Mouse (Mus musculus): Measurements from ENCODE around the gene Ncbp2. TPM values are rescaled to one million over a fixed set of nuclear protein-coding genes. Genes with fewer than 3 reads are reported as not detected.

The Ncbp2 gene
- polyA plus RNA-seq (2017; shearing (Covaris generic)), result 57.3 TPM

DNA sequence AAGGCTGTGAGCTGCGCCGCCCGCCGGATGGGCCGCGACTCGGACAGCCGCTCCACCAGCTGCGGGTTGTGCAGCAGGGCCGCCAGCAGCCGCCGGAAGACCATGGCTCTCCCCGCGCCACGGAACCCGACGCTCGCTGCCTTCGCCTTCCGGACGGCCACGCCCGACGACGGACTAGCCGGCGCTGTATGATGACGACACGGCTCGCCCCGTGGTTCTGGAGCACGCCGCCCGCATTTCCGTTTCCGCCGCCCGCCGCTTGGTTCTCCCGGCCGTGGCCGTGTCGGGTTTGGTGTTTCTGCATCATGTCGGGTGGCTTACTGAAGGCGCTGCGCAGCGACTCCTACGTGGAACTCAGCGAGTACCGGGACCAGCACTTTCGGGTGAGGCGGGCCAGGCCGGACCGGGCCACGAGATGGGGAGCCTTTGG lies at the start of gene Ncbp2, which contains the start of gene 0610012G03Rik:
Gene Ncbp2 (plus strand): TSS at position 169 of the 430 bp plus-strand sequence.
Gene 0610012G03Rik (minus strand): TSS at position 150 of the 430 bp plus-strand sequence.

DNA sequence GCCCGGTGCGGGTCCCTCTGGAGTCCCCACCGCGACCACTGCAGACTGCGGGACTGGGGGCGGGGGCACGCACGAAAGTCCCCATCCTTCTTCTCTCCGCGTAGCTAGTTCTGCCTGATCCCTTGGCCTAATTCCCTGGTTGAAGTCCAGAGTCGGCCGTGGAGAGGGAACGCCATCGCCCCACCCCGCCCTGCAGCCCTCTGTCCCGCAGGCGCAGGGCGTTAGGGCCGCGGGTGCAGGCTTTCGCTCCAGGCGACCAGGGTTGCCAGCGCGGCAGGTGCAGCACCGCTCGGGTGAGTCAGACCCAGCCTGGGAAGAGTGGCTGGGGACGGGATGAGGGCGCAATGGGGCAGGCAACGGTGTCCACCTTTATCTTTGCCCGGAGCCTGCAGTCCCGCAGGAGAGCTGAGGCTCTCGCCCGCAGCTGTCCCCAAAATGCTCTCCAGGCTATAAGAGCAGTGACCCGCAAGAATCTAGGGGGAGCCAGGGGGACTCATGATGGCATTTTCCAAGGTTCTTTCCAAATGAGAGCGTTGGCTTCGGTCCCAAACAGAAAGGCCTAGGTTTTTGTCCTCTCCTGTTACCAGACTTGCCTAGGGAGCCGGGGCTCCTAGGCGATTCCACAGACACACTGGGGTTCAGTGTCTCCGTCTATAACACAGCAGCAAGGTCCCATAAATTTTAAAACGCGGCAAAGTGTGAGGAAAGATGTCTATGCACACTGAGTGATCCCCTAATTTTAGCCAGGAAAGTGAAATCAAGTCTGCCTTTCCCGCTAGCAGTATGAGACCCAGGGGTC lies 14.4 kb upstream of the Ncbp2 start, which contains the start of gene Pigz:
Gene Pigz (plus strand): TSS at position 101 of the 799 bp plus-strand sequence.

DNA sequence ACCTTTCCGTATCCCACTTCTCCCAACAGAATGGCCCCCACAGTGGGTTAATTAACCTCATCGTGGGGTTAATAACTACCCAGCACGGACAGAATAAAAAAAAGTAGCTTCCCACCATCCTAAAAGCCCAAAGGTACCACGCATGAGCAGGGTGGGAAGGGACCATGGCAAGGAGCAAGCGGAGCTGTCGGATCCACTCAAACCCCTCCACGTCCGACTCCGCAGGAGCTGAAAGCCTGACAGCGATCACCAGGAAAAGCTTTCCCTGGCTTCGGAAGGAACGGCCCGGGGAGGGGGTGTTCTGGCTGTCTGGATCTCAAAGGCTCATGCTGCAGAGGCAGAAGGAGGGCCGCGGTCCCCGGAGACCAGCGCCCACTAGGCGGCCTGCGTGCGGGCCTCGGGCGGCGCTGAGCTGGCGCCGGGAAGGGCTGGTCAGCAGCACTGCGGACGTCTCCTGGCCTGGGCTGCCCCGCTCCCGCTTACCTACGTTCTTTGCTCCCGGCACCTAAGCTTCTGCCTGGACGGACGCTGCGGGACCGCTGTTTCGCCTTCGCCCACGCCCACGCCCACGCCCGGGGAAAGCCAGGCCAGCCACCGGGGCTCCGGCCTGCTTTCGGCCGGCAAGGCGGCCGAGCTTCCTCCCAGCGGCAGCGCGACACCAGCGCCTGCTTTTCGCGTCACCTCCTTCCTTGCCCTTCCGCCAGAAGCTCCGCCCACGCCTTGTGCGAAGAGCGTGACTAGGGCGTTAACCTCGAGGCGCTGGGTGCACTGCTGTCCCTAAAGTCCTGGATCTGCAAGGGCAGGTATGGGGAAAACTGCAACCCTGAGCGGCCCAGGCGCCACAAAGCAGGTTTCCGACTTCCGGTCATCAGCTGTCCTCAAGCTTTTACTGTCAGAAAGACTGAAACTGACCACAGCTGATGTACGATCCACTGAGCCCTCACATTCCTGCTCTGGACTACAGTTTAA lies 54.5 kb downstream of the Ncbp2 start, which contains the start of gene Senp5:
Gene Senp5 (minus strand): TSS at position 779 of the 969 bp plus-strand sequence.

Other genes with a start within 250 kb of the Ncbp2 start
- not detected for gene Meltf, start 69.7 kb upstream of the Ncbp2 start, polyA plus RNA-seq (2017; shearing (Covaris generic))
- gene Pigz, start 14.7 kb upstream of the Ncbp2 start, polyA plus RNA-seq (2017; shearing (Covaris generic)), result 0.89 TPM
- 4.8 TPM for gene 0610012G03Rik, start within 50 bp of the Ncbp2 start, polyA plus RNA-seq (2017; shearing (Covaris generic))
- gene Senp5, start 54.8 kb downstream of the Ncbp2 start, polyA plus RNA-seq (2017; shearing (Covaris generic)), result 17.5 TPM
- 89.8 TPM for gene Pak2, start 130.8 kb downstream of the Ncbp2 start, polyA plus RNA-seq (2017; shearing (Covaris generic))
- 142 TPM for gene Pigx, start 151.2 kb downstream of the Ncbp2 start, polyA plus RNA-seq (2017; shearing (Covaris generic))
- gene Cep19, start 151.3 kb downstream of the Ncbp2 start, polyA plus RNA-seq (2017; shearing (Covaris generic)), result 44.3 TPM
- gene Nrros, start 217.1 kb downstream of the Ncbp2 start, polyA plus RNA-seq (2017; shearing (Covaris generic)), result 99.4 TPM
- not detected for gene Bex6, start 231.3 kb downstream of the Ncbp2 start, polyA plus RNA-seq (2017; shearing (Covaris generic))

All from activated CD4-positive, CD25-positive, alpha-beta regulatory T cell, adult 9 weeks (primary cell).